Mouse (Mus musculus): ENCODE measurements around the gene Olfr1087.

DNA sequence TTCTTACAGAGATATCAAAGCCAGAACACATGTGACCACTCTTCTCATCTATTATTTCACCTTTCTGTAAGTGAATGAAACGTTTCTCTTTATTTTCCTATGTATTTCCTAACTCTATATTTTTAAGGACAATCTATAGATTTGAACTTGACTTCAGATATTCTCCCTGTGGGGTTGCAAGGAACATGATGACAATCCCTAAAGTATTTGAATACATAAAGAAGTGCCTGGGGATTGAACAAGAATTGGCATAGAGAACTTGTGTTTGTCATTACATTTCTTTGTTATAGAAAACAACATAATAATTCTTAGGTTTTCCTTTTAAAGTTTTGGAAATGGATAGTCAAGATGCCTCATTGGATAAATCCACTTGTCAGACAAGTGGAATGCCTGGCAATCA lies 36.3 kb downstream of the Olfr1087 start, which contains the start of gene Olfr1085:
- TF ChIP-seq CTCF (conservative IDR thresholded peaks at IDR 0.05 in 1 of 2, IDR thresholded peaks at IDR 0.05 in 1 of 2; ENCODE audit: low read depth in 2 of 2, low read length in 2 of 2) (no peak), BHLHE40 (IDR thresholded peaks at IDR 0.05; ENCODE audit: low read depth, low read length) (no peak), ZNF384 (IDR thresholded peaks at IDR 0.05; ENCODE audit: low read depth, low read length) (no peak), PAX5 (IDR thresholded peaks at IDR 0.05; ENCODE audit: low read length) (no peak), HCFC1 (IDR thresholded peaks at IDR 0.05; ENCODE audit: low read depth, low read length) (no peak), MAX (IDR thresholded peaks at IDR 0.05; ENCODE audit: low read length) (no peak), NRF1 (IDR thresholded peaks at IDR 0.05; ENCODE audit: low read depth, low read length) (no peak), UBTF (IDR thresholded peaks at IDR 0.05; ENCODE audit: low read depth, low read length) (no peak), EP300 (IDR thresholded peaks at IDR 0.05; ENCODE audit: low read length) (no peak), TCF12 (IDR thresholded peaks at IDR 0.05; ENCODE audit: low read depth, low read length) (no peak), USF1 (IDR thresholded peaks at IDR 0.05; ENCODE audit: low read depth, low read length) (no peak), RCOR1 (conservative IDR thresholded peaks at IDR 0.05; ENCODE audit: low read depth, low read length) (no peak), POLR2A (IDR thresholded peaks at IDR 0.05; ENCODE audit: low read depth, low read length) (no peak), ZC3H11A (IDR thresholded peaks at IDR 0.05; ENCODE audit: low read depth, low read length) (no peak)
